Mouse (Mus musculus) forelimb bud, embryonic 11.5 days (tissue): Measurements from ENCODE around the gene Armc3.
A peak's percentile ranks its signal among the peaks of the same experiment; 100 is the strongest.

Experiments
- DNase-seq: peaks from one replicate; pipeline ENCODE4 v3.0.0-alpha.2; 2012; ENCODE audit warnings: low read depth, low spot score

Armc3 gene

GRCm38 (mm10) chr2:19198452-19199365, at the start of gene Armc3:
Gene Armc3, plus strand, starts transcription at chr2:19199302.
- DNase-seq = peak; percentile 94

- DNase-seq = no peak
Measured at GRCm38 (mm10) chr2:19152687-19153086, 46.4 kb upstream of the Armc3 start.

- no peak for DNase-seq
Measured at GRCm38 (mm10) chr2:19156176-19156575, 42.9 kb upstream of the Armc3 start.

GRCm38 (mm10) chr2:19159539-19159938, 39.6 kb upstream of the Armc3 start:
- no peak for DNase-seq

- DNase-seq = no peak
Measured at GRCm38 (mm10) chr2:19160368-19161114, 38.6 kb upstream of the Armc3 start.

- no peak for DNase-seq
Measured at GRCm38 (mm10) chr2:19164234-19164633, 34.9 kb upstream of the Armc3 start.

GRCm38 (mm10) chr2:19176827-19177236, 22.3 kb upstream of the Armc3 start:
- no peak for DNase-seq

GRCm38 (mm10) chr2:19199366-19199853, 308 bp downstream of the Armc3 start:
- DNase-seq = no peak

- DNase-seq = no peak
Measured at GRCm38 (mm10) chr2:19200112-19200511, 1.0 kb downstream of the Armc3 start.

- no peak for DNase-seq
Measured at GRCm38 (mm10) chr2:19201682-19202081, 2.6 kb downstream of the Armc3 start.

GRCm38 (mm10) chr2:19234305-19234704, 35.2 kb downstream of the Armc3 start:
- DNase-seq = no peak

GRCm38 (mm10) chr2:19235193-19235592, 36.1 kb downstream of the Armc3 start:
- no peak for DNase-seq

- no peak for DNase-seq
Measured at GRCm38 (mm10) chr2:19235614-19236013, 36.5 kb downstream of the Armc3 start.

GRCm38 (mm10) chr2:19238771-19239170, 39.7 kb downstream of the Armc3 start:
- DNase-seq = no peak

GRCm38 (mm10) chr2:19249611-19250010, 50.5 kb downstream of the Armc3 start:
- no peak for DNase-seq

- DNase-seq = no peak
Measured at GRCm38 (mm10) chr2:19255037-19255436, 55.9 kb downstream of the Armc3 start.

GRCm38 (mm10) chr2:19257255-19257654, 58.2 kb downstream of the Armc3 start:
- DNase-seq = no peak

GRCm38 (mm10) chr2:19260399-19260798, 61.3 kb downstream of the Armc3 start:
- no peak for DNase-seq

GRCm38 (mm10) chr2:19263375-19263774, 64.3 kb downstream of the Armc3 start:
- no peak for DNase-seq

GRCm38 (mm10) chr2:19265834-19266233, 66.7 kb downstream of the Armc3 start:
- no peak for DNase-seq

GRCm38 (mm10) chr2:19267396-19267795, 68.3 kb downstream of the Armc3 start:
- no peak for DNase-seq

- DNase-seq = no peak
Measured at GRCm38 (mm10) chr2:19269955-19270354, 70.9 kb downstream of the Armc3 start.
